Mouse (Mus musculus) CD4-positive naive resting alpha-beta T cell, adult 57 days (primary cell): ENCODE measurements around the gene Sox13. TPM values are rescaled to one million over a fixed set of nuclear protein-coding genes. Genes with fewer than 3 reads are reported as not detected.

Experiments
- total RNA-seq: library from RNA; stranded (reverse); gene quantifications from one replicate; pipeline ENCODE4 v1.2.4, GENCODE M21; 2023

The Sox13 gene
- 1.0 TPM for total RNA-seq

GRCm38 (mm10) chr1:133423543-133424480, at the start of gene Sox13:
Gene Sox13 (minus strand): TSS chr1:133424377.

DNA sequence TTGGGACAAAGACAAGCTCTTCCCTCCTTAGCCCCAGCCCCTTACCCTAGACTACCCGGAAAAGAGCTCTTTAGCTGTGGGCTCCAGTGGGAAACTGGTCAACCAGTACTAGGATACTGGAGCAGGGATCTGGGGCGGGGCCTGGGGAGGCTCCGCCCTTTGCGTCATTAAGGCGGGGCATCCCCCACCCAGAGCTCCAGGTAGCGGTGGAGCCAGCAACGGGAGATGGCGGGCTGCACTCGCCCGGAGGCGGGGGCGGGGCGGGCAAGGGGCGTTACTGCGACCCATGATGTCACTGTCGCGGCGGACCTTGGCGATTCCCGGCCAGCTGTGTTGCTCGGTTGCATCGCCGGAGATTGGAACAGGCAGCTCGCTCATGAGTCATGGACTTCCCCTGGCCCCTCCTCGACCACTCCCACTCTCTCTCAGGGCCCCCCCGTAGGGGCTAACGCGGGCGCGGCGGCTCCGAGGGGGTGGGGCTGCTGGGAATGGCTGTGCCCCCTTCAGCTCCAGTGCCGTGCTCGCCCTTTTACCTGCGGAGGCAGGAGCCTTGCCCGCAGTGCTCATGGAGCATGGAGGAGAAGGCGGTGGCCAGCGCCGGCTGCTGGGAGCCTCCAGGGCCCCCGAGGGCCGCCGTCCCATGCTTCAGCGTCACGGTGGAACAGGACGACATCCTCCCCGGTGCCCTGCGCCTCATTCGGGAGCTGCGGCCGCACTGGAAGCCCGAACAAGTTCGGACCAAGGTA, 60.7 kb downstream of the Sox13 start, which contains the start of gene Etnk2:
Etnk2 (plus strand) TSS at position 297 of the 746 bp plus-strand sequence.

GRCm38 (mm10) chr1:133350210-133350609, 74.0 kb downstream of the Sox13 start, which contains the start of gene Ren1:
Gene Ren1 (plus strand): TSS chr1:133350510.

Other genes starting within 250 kb of the Sox13 start
- gene Golt1a, start 114.6 kb downstream of the Sox13 start, total RNA-seq = not detected
- not detected for gene Kiss1, start 102.5 kb downstream of the Sox13 start, total RNA-seq
- not detected for gene Ren1, start 73.9 kb downstream of the Sox13 start, total RNA-seq
- gene Etnk2, start 60.8 kb downstream of the Sox13 start, total RNA-seq = not detected
- 161 TPM for gene Snrpe, start 185.9 kb upstream of the Sox13 start, total RNA-seq
- gene Zbed6, start 236.5 kb upstream of the Sox13 start, total RNA-seq = 20.1 TPM
- gene Gm38394, start 236.9 kb upstream of the Sox13 start, total RNA-seq = 49.7 TPM